Mouse (Mus musculus) spleen, adult 2 months (tissue): Measurements from ENCODE around the gene Arhgap10. TPM values are rescaled to one million over a fixed set of nuclear protein-coding genes. Genes with fewer than 3 reads are reported as not detected.

ENCODE experiments used
- DNase-seq, 2 experiments: peaks; one replicate each; pipeline versions ENCODE4 v3.0.0 to v3.0.0-alpha.2; 2012 to 2021; ENCODE audit warnings: low spot score in 2 of 2, low read depth in 1 of 2
- H3K27ac ChIP-seq: fragments of 200-500 bp; 2 replicates; pipeline ENCODE4 v1.5.1; 2012; ENCODE audit warnings: low read length, inconsistent platforms; ENCODE audit not compliant: insufficient read depth
- H3K27me3 ChIP-seq: fragments of 200-500 bp; 2 replicates; pipeline ENCODE4 v1.6.1; 2012; ENCODE audit warnings: mild to moderate bottlenecking, moderate library complexity, low read length, inconsistent platforms; ENCODE audit not compliant: control insufficient read depth, insufficient read depth
- H3K36me3 ChIP-seq: fragments of 200-500 bp; 2 replicates; pipeline ENCODE4 v1.6.1; 2012; ENCODE audit warnings: mild to moderate bottlenecking, low read length, inconsistent platforms; ENCODE audit not compliant: control insufficient read depth, insufficient read depth
- H3K4me1 ChIP-seq: fragments of 200-500 bp; 2 replicates; pipeline ENCODE4 v1.6.1; 2011; ENCODE audit warnings: inconsistent platforms; ENCODE audit not compliant: control insufficient read depth, insufficient read depth, insufficient read length
- H3K4me3 ChIP-seq: fragments of 200-500 bp; 2 replicates; pipeline ENCODE4 v1.5.1; 2011; ENCODE audit warnings: mild to moderate bottlenecking, inconsistent platforms; ENCODE audit not compliant: insufficient read depth, insufficient read length; ENCODE audit errors: extremely low read depth
- CTCF ChIP-seq: fragments of 200-500 bp; IDR thresholded peaks from 2 replicates; pipeline ENCODE4 v1.5.1; 2011; ENCODE audit warnings: mild to moderate bottlenecking, inconsistent platforms; ENCODE audit not compliant: insufficient read depth, insufficient read length, insufficient replicate concordance; ENCODE audit errors: extremely low read depth
- POLR2A ChIP-seq: fragments of 200-500 bp; IDR thresholded peaks from 2 replicates; pipeline ENCODE4 v1.6.1; 2011; ENCODE audit warnings: low read depth, low read length, inconsistent platforms
- WGBS: fragments of 180-500 bp; shearing (Covaris S2); methylation state at CpG from one replicate; pipeline ENCODE4 v1.1.7; 2018; 5-methylcytosine and 5-hydroxymethylcytosine counted together
- polyA plus RNA-seq: library from polyadenylated mRNA; depleted of rRNA; stranded (reverse); fragments of >200 nt; gene quantifications from 2 replicates; pipeline ENCODE4 v1.2.3, GENCODE M21; 2012

Arhgap10 gene
- polyA plus RNA-seq, 1 experiment = 4.3 TPM

- WGBS = 85% methylated on average over 6 of the region's 6 CpGs
- H3K27me3 ChIP-seq = no peaks in the 10 kb centered on the region
Observed at GRCm38 (mm10) chr8:77311762-77312161, 206.0 kb downstream of the Arhgap10 start.

GRCm38 (mm10) chr8:77310541-77310940, 207.2 kb downstream of the Arhgap10 start:
- no peak overlapping the region for H3K27ac ChIP-seq
- H3K4me3 ChIP-seq = no peak overlapping the region
- TF ChIP-seq POLR2A = no peak
- no peak for TF ChIP-seq CTCF
- H3K27me3 ChIP-seq = no peaks in the 10 kb centered on the region
- DNase-seq = no peak
- WGBS = 93% methylated on average over 10 of the region's 10 CpGs
- no peaks in the 10 kb centered on the region for H3K4me1 ChIP-seq
- no peaks in the 10 kb centered on the region for H3K36me3 ChIP-seq

More at GRCm38 (mm10) chr8:77311762-77312161, 206.0 kb downstream of the Arhgap10 start:
- H3K4me1 ChIP-seq = no peaks in the 10 kb centered on the region
- H3K36me3 ChIP-seq = no peaks in the 10 kb centered on the region
- H3K27ac ChIP-seq = no peak overlapping the region
- TF ChIP-seq POLR2A (no peak), CTCF (no peak)
- no peak for DNase-seq
- H3K4me3 ChIP-seq = no peak overlapping the region

DNA sequence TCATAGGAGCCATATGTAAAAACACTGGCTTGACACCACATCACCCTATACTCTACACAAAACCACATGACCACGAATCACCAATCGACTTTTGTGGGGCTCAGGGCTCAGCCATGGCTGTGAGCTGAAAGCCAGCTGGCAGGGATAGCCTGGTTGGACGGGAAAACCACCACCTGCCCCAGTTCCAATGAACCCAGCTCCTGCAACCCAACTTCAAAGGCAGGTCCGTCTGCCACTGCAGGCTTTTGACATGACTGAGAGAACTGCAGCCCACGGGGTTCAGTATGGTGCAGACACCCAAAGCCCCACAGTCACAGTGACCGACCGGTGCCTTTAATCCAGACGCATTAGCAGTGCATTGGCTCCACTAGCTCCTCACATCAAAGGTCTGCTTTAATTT, 207.7 kb downstream of the Arhgap10 start:
- no peaks in the 10 kb centered on the region for H3K27me3 ChIP-seq
- TF ChIP-seq CTCF (no peak), POLR2A (no peak)
- no peak for DNase-seq
- no peaks in the 10 kb centered on the region for H3K36me3 ChIP-seq
- 85% methylated on average over 8 of the region's 8 CpGs for WGBS
- H3K27ac ChIP-seq = no peak overlapping the region
- no peaks in the 10 kb centered on the region for H3K4me1 ChIP-seq
- H3K4me3 ChIP-seq = no peak overlapping the region

GRCm38 (mm10) chr8:77294599-77294998, 223.2 kb downstream of the Arhgap10 start:
- H3K36me3 ChIP-seq = no peaks in the 10 kb centered on the region
- H3K4me1 ChIP-seq = no peaks in the 10 kb centered on the region
- H3K4me3 ChIP-seq = no peak overlapping the region
- H3K27me3 ChIP-seq = no peaks in the 10 kb centered on the region
- H3K27ac ChIP-seq = no peak overlapping the region
- TF ChIP-seq POLR2A = no peak
- TF ChIP-seq CTCF = no peak
- 93% methylated on average over 11 of the region's 11 CpGs for WGBS
- DNase-seq = no peak

GRCm38 (mm10) chr8:77292649-77293048, 225.1 kb downstream of the Arhgap10 start:
- Histone ChIP-seq H3K4me3 (no peak overlapping the region), H3K36me3 (no peaks in the 10 kb centered on the region), H3K27ac (no peak overlapping the region), H3K4me1 (no peaks in the 10 kb centered on the region), H3K27me3 (no peaks in the 10 kb centered on the region)
- WGBS = 69% methylated on average over 11 of the region's 11 CpGs
- no peak for DNase-seq
- TF ChIP-seq POLR2A (no peak), CTCF (no peak)

GRCm38 (mm10) chr8:77292120-77292519, 225.6 kb downstream of the Arhgap10 start:
- no peaks in the 10 kb centered on the region for H3K36me3 ChIP-seq
- no peak overlapping the region for H3K4me3 ChIP-seq
- DNase-seq = no peak
- no peaks in the 10 kb centered on the region for H3K27me3 ChIP-seq
- no peak overlapping the region for H3K27ac ChIP-seq
- no peaks in the 10 kb centered on the region for H3K4me1 ChIP-seq
- 65% methylated on average over 4 of the region's 4 CpGs for WGBS
- TF ChIP-seq CTCF = no peak
- no peak for TF ChIP-seq POLR2A

- H3K4me1 ChIP-seq = no peaks in the 10 kb centered on the region
- no peaks in the 10 kb centered on the region for H3K27me3 ChIP-seq
- TF ChIP-seq POLR2A (no peak), CTCF (no peak)
- H3K4me3 ChIP-seq = no peak overlapping the region
- H3K36me3 ChIP-seq = no peaks in the 10 kb centered on the region
- no peak overlapping the region for H3K27ac ChIP-seq
- WGBS = 94% methylated on average over 12 of the region's 12 CpGs
- no peak for DNase-seq
Observed at GRCm38 (mm10) chr8:77288492-77288891, 229.3 kb downstream of the Arhgap10 start.
